Mouse (Mus musculus) common myeloid progenitor, adult 5-6 weeks (primary cell): ENCODE measurements at regions not wholly inside any gene's neighbourhood (a gene's known extent, or its start where the extent isn't known, plus 50 kb on each side); places are given as distances from the start of the nearest gene placed in this dataset.

Experiments
- ATAC-seq: replicated peaks from 2 replicates; pipeline ENCODE4 v1.8.0; 2016; ENCODE audit warnings: low read depth, mild to moderate bottlenecking, moderate TSS enrichment, inconsistent platforms; ENCODE audit not compliant: poor library complexity, severe bottlenecking

- ATAC-seq: no peak
Observed at GRCm38 (mm10) chr10:92247449-92247805, 474.8 kb downstream of the Nedd1 start.

- no peak for ATAC-seq
Observed at GRCm38 (mm10) chr10:92246785-92247448, 475.3 kb downstream of the Nedd1 start.

GRCm38 (mm10) chr10:92242714-92243440, 479.3 kb downstream of the Nedd1 start:
- no peak for ATAC-seq

GRCm38 (mm10) chr10:92237881-92238280, 484.3 kb downstream of the Nedd1 start:
- ATAC-seq: no peak

GRCm38 (mm10) chr10:92232081-92232480, 490.1 kb downstream of the Nedd1 start:
- ATAC-seq: no peak

- ATAC-seq: no peak
Observed at GRCm38 (mm10) chr10:92225818-92226217, 496.4 kb downstream of the Nedd1 start.

GRCm38 (mm10) chr10:92225071-92225470, 497.1 kb downstream of the Nedd1 start:
- ATAC-seq: no peak

- ATAC-seq: no peak
Observed at GRCm38 (mm10) chr10:92219310-92219709, 502.9 kb downstream of the Nedd1 start.

GRCm38 (mm10) chr10:92170856-92171255, 551.4 kb downstream of the Nedd1 start:
- no peak for ATAC-seq

- ATAC-seq: no peak
Observed at GRCm38 (mm10) chr10:92166057-92166456, 556.2 kb downstream of the Nedd1 start.

- ATAC-seq: no peak
Observed at GRCm38 (mm10) chr10:92164991-92165390, 557.2 kb downstream of the Nedd1 start.

GRCm38 (mm10) chr10:92164648-92164960, 557.6 kb downstream of the Nedd1 start:
- ATAC-seq: no peak

- no peak for ATAC-seq
Observed at GRCm38 (mm10) chr10:92163851-92164647, 558.2 kb downstream of the Nedd1 start.

GRCm38 (mm10) chr10:92163071-92163504, 559.1 kb downstream of the Nedd1 start:
- ATAC-seq: no peak

GRCm38 (mm10) chr10:92162473-92163011, 559.7 kb downstream of the Nedd1 start:
- 0 out of 2 replicates have a peak, but pooled peaks have one; percentile 45 for ATAC-seq

GRCm38 (mm10) chr10:92161501-92161900, 560.7 kb downstream of the Nedd1 start:
- ATAC-seq: no peak

- no peak for ATAC-seq
Observed at GRCm38 (mm10) chr10:92146263-92146662, 576.0 kb downstream of the Nedd1 start.

GRCm38 (mm10) chr10:92135521-92135920, 586.7 kb downstream of the Nedd1 start:
- ATAC-seq: no peak

- no peak for ATAC-seq
Observed at GRCm38 (mm10) chr10:92112790-92113189, 609.4 kb downstream of the Nedd1 start.

GRCm38 (mm10) chr10:92106331-92106730, 615.9 kb downstream of the Nedd1 start:
- no peak for ATAC-seq

GRCm38 (mm10) chr10:92103887-92104286, 618.3 kb downstream of the Nedd1 start:
- ATAC-seq: no peak
